Mouse (Mus musculus) spleen, postnatal 10 days (tissue): ENCODE measurements at regions not wholly inside any gene's neighbourhood (a gene's known extent, or its start where the extent isn't known, plus 50 kb on each side); places are given as distances from the start of the nearest gene placed in this dataset.
"Not testable (repeated sequence)": the region's sequence is repeated elsewhere in the genome, so short reads cannot be mapped to it uniquely, and the experiment has no call there.

Experiments
- DNase-seq, 2 experiments: peaks; one replicate each; pipeline ENCODE4 v3.0.0; 2021 to 2022; ENCODE audit warnings: low spot score in 2 of 2

DNA sequence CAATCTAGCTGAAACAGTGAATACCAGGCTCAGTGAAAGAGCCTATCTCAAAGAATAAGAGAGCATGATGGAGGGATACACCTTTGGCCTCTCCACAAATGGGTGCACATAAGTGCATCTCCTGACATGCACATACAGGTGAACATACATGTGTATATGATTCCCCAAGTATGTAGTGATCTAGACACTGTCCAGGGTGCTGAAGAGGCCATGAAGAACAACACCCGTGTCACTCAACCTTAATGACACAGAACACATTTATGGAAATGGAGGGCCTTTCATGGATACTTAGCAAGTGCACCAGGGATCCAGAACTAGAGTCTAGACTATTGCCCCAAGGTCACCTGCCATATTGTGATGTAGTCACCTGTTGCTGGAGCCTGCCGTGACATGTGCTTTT lies 56.9 kb downstream of the Spata19 start:
- DNase-seq, result no peak

DNA sequence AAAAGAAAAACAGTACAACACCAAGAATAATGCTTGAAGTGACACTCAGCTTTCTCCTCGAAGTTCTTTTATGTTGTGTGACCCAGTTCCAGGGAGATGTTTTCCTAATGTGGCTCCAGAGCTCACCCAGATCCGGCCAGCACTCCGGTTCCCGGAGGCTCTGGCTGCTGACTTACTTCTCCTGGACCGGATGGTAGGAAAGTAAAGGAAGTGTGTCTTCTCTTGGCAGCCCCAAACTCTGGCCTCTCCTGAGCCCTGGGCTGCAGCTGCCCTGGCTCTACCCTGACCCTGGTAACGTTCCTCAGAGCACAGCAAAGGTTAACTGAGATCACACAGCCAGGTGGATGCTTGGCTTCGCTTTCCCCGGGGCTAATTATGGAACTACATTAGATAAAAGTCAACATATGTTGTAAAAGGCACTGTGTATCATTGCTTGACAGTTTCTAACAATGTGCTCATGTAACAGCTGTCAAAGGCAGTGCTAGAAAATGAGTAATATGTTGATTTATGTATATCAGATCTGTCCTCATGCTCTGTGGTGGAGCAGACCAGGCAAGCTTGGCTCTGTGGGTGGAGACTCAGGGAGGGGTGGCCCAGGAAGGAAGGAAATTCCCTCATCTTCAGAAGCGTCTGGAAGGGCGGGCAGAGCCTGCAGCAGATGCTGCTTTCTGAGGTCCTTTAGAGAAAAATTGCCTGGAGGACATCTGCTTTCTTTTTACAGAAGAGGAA lies 57.5 kb downstream of the Spata19 start:
- no peak for DNase-seq

DNA sequence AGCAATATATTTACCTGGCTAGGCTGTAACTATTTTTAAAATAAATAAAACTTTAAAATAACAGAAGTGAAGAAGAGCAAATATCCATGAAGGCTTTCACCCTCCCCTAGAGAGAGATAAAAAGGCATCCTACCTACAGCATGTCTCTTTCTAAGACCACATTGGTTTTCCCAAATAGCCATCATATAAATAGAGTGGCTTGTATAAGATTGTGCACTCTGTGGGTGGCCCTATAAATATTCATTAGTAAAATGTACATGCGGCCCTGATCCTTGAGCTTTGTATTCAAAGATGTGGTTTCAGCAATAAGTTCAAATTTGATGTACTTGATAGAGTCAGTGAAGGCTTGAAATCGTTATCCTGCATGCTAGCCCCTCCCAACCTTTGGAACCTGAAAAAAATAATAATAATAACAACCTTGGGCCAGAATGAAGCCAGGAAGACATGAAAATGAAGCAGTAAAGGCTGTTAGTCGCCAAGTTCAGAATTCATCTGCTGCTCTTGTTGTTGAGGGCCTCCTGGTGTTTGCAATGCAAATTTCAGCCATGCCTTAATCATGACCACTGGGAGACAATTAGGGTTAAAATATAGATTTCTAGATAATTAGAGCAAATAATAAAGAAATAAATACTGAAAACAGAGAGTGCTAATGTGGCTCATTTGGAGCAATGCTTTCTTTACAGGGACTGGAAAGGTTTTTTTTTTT lies 61.9 kb downstream of the Spata19 start:
- no peak for DNase-seq

DNA sequence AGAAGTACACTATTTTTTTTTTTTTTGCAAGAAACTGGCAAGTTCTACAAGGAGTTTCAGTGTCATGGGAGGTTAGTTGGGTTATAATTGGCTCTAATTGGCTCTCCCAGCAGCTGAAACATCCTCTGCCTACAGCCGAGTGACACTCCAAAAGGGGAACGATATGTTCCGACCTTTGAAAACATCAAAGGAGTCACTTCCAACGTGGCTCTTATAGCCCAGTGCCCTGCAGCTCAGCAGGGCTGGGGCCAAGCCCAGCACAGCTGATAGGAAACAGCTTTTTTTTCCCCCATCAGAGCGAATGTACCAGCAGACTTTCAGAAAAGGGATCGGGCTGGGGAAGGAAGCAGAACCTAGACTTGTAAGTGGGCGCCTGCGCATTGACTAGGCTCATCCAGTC lies 64.4 kb downstream of the Spata19 start:
- DNase-seq, result no peak

DNA sequence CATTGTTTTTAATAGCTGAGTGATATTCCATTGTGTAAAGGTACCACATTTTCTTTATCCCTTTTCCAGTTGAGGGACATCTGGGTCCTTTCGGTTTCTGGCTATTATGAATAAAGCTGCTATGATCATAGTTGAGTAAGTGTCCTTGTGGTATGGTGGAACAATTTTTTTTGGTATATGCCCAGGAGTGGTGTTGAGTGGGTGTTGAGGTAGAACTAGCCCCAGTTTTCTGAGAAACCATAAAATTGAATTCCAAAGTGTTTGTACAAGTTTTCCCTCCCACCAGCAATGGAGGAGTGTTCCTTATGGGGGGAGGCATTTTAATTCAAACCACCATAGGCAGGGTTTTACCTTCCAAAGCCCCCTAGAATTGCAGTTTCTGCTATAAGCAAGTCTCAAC lies 67.4 kb downstream of the Spata19 start:
- no peak for DNase-seq

DNA sequence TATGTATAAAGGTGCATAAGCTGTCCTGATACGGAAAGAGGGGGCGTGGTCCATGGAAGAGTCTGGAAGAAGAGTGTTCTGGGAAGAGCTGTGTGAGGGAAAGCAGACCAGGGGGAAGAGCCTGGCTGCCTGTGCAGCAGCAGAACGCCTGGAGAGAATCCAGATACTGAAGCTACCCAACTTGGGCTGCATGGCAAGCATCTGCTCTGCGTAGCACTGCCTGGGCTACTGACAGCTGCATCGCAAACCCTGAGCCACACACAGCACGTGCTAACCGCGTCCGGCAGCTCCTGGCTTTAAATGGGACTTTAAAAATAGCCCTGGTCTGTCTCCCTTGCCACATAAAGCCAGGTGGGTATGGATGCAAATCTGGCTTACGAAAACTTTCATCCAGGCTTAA lies 78.9 kb downstream of the Spata19 start:
- no peak for DNase-seq

DNA sequence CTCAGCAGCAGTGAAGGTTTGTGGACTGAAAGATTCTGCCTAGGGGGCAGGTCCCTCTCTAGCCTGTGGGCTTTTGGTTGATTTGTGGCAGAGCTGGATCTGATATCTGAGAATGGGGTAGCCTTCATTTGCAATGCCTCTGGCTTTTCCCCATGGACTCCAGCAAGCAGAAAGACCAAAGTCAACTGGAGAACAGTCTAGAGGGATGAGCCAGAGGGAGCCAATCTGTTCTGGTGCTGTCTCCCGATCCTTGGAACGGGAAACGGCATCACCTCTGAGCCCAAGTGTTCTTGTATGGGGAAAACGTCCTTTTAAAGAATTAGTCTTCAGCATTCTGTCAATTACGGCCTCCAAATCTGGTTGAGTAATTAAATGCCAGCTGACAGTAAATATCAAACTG lies 80.0 kb downstream of the Spata19 start:
- DNase-seq, result no peak

DNA sequence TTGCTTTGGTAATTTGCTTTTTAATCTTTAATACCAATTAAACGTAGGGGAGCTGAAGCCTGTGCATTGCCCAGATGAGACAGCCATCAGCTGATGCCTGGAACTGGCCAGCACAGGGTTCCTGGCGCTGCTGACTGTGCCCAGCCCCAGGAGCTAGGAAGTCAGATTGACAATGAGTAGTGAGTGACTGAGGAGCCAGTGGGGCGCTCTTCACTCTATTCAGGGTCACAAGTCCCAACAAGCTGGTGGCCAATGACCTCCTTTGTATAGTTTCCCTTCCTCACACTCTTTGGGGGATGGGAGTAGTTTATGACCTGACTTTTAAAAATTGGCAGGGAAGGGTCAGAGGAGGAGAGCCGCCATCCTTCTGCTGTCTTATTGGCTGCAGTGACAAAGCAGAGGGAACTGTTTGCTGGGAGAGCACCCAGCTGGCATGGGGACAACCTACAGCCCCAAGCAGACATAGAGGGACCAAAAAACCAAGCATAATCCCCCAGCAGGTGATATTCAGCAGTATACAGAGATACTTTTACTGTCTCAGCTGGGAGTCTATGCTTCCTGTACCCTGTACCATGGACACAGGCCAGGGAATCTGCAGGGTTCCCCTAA lies 80.6 kb downstream of the Spata19 start:
- no peak for DNase-seq

DNA sequence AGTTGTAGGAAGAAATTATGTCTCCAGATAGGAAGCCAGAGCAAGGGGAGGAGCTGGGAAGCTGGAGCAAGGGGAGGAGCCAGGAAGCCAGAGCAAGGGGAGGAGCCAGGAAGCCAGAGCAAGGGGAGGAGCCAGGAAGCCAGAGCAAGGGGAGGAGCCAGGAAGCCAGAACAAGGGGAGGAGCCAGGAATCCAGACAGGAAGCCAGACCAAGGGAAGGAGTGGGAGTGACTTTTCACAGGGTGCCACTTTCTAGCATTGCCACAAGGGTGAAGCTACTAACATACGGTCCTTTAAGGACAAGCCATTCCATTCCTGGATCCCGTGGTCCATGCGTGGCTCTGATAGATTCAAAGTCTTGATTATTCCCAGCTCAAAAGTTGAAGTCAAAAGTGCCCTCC lies 81.7 kb downstream of the Spata19 start:
- DNase-seq, result no peak

DNA sequence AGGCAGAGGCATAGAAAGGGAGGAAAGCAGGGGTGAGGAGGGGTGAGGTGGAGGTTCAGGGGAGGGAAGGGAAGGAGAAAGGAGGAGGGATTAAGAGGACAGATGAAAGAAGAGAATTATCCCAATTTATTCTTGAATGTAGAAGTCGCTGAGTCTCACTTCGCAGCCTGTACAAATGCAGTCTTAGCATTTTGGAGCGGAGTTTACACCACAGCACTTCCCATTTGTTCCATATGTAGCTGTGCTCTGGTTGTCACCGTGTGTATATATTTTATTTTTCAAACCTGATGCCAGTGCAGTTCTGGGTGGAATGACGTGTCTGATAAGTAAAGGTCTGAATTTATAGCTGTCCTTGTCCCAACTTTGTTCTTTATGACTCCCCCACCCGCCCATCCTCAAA lies 105.2 kb downstream of the Spata19 start:
- no peak for DNase-seq

DNA sequence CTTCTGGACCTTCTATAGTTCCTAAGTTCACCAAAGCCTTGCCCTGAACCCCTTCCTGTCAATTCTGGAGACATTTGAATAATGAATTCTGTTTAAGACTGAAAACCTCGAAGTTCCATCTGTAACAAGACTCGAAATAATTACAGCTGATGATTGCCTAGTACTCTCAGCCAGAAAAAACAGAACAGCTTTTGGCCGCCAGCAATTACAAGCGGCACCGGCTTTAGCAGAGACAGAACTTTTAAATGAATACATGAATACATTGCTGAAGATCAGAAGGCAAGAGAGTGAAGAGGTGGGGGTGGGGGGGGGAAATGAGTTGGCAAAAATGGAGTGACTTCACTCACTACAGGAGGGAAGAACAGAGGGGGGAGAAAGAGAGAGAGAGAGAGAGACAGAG lies 112.6 kb downstream of the Spata19 start:
- DNase-seq, result no peak

DNA sequence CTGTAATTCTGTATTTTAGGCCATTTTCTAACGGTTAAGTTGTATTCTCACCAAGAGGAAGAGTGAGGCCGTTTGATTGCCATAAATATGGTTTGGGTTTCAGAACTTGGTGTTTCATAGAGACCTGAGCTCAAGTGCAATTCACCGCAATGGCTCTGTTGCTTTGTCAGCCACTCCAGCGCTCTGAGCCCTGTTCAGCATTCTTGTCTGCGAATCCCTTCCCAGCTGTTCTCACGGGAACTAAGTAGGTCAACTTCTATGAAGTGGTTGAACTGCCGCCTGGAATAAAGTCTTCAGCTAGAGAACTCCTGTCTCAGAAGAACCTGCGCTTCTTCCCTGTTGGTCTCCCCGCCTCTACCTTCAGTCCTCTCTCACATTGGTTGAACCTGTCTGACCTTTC lies 113.1 kb downstream of the Spata19 start:
- DNase-seq, result no peak

DNA sequence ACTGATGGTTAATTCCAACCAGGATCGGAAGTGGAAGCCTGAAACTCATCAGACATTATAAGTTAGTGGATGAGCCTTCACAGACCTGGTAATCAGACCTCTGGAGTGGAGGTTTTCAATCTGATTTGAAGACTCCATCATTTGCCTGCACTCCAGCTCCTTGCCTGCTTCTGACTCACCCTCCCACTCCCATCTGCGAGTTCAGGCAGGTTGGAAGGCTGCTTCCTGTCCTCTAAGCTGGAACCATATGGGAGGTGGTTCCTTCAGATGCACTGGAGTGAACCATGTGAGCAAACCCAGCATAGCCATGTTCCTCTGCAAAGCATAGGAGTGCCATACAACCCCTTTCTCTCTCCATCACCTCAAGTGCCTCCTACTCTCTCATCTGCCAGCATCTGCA lies 114.6 kb downstream of the Spata19 start:
- DNase-seq, result no peak

DNA sequence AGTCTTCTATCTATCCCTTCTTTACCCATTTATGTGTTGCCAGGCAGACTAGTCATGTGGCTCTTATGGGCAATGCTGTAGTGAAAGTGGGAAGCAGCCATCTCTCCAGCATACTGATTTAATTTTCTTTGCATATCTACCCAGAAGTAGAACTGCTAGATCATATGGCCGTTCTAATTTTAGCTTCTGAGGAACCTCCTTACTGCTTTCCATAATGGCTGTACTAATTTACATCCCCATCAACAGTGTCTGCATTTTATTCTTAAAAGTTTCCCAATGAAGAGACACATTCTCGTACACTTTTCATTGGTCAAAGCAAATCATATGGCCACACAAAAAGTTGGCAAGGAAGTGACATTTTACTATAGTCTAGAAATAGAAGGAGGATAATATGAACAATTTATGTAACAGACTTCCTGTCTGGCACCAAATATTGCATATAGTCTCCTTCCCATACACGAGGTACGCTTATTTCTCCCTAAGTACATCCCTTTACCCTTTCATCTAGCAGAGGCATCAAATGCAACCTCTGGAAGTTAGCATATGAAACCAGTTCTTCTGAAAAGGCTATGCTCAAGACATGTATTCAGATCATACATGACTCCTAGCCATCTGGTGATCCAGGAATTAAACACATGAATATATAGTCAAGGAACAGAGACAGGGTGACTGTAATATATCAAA lies 119.0 kb downstream of the Spata19 start:
- DNase-seq, result no peak

DNA sequence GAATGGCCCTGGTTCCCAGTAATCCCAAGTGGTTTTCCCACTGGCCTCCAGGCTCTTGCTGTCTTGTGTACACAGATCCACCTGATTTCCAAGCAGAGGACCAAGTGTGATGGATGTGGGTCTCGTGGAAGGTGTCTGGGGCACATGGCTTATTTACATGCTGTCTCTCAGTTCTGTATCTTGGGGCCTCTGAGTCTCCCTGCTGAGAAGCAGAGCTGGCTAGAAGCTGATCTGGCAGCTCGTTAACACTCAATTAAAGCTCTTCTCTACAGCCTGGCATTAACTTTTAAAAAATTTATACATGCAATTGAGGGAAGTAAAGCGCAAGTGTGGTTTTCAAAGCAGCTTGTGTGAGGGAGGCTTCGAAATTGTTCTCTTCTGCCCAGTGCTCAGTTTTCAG lies 121.4 kb downstream of the Spata19 start:
- DNase-seq, result no peak

DNA sequence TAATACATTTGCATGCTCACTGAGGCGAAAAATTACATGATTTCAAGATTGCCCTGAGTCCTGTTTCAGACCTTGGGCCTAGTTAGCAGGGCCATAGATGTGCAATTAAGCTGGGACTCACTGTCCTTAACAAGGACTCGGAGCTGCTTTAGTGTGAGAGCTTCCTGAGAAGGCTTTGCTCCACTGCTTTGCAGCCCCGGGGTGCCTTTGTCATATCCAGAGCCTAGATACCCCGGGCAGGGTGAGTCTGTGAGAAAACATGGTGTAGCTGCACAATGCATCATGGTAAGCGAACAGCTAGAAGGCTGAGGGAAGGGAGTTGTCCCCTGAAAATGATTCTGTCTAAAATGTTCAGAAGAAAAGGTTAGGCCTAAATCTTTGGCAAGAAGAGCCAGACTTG lies 123.1 kb downstream of the Spata19 start:
- no peak for DNase-seq

DNA sequence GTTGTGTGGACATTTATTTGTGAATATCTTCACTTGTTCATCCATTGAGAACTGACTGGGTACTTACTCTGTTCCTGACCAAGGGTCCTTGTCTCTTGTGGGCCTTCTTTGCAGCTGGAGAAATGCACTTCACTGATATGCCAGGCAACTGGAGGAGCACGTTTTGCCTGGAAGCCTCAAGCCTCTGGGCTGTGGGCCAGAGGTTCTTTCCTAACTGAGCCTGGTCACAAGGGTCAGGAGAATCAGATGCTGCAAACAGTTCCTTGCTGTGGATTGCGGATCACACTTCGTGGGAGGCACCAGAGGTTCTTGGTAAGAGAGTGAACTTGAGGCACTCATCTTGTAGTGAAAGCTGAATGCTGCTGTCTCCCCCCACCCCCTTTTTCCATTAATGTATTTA lies 124.6 kb downstream of the Spata19 start:
- DNase-seq, result no peak

DNA sequence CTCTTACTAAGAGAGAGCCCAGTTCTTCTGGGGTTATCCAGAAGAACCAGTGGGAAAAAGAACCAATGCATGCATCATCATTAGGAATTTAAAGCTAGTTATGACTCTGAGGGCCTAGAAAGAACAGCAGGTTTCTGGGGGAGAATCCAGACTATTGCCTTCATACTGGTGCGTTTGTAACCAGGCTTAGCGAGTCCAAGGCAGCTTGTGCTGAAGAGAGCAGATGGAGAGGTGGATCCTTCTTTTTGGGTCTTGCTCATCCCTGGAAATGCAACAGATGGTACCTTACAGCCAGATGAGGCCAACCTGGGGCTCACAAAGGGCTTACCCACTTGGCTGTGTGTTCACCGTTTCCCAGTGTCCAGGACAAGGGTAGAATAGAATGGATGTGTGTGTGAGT lies 130.1 kb downstream of the Spata19 start:
- no peak for DNase-seq

DNA sequence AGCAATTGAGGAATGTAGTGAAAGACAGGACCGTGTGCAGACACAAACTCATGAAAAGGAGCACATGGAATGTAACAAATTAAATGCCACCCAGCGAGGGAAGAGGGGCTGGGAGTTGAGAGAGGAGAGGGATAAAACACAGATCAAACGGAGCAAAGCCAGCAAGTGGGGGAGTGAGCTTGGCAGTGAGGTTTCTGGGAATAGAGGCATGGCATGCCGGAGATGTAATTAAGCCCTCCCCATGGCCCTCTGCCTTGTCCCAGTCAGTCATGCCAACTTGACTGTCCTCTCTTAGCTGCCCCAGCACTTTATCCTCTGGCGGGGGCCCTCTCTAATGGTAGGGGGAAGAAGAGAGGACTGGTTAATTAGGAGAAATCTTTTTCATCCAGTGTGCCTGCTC lies 141.9 kb downstream of the Spata19 start:
- DNase-seq, result no peak

DNA sequence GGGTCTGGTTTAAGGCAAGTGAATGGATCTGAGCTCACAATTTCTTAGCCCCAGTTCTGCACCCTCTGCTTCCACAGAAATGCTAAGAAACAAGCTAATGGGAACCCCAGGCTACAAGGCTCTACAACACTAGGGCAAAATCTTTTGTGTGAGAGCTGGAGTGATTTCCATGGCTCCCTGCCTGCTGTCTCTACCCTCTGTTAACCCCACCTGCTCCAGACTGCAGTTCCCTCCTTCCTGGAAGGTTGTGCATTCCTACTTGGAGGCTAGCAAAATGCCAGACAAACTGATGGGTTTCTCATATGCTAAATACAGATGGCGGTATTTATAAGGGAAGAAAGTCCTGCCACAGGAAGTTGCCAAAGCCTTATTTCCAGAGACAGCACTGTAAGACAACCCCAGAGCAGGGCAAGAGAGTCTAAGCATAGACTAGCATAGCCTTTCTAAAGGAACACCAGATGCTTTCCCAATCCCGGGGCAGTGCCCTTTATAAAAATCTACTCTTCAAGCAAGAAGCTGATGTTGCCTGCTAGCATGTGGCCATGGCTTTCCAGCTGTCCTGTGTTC lies 145.1 kb downstream of the Spata19 start:
- DNase-seq, result no peak

DNA sequence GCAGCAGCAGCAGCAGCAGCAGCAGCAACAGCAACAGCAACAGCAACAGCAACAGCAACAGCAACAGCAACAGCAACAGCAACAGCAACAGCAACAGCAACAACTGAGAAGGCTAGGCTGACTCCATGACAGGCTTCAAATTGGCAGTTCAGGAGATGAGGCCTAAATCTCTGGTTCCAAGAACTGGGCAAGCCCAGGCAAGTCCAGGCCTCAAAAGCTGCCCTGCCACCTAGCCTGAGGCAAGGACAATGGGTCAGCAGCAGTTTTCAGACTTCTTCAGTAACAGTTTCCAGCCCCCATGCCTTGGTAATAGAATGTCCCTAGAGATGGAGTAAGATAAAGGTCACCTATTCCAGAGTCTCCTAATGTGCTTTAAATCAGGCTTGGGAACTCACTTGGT lies 158.1 kb downstream of the Spata19 start:
- not testable (repeated sequence) for DNase-seq
